Comparison of ENCODE assay signal across 10 mouse cellular contexts in genomic region chr2:157974604-157975501, GRCm38 (mm10). TPM values are rescaled to one million over a fixed set of nuclear protein-coding genes. Genes with fewer than 3 reads are reported as not detected.
DNase-seq lines count a peak whose midpoint lies in the region; ATAC-seq lines count a peak whose summit lies in the region.
"Had no signal": no experiment of that assay in that cellular context is flagged by ENCODE, and none has a peak within 500 bp of the region (broad histone marks: within the 10 kb centered on the region; RNA-seq: fewer than 3 reads in every experiment).

No protein-coding gene starts in this region.

- intact Hi-C loops in left cerebral cortex, postnatal 14 days (cut with DNase I), result no loop called here

- H3K9ac ChIP-seq in heart, embryonic 13.5 days, result no peak overlapping the region
- peak overlapping the region; percentile 35 for H3K9ac ChIP-seq in forebrain, embryonic 13.5 days
- H3K9ac ChIP-seq in limb, embryonic 11.5 days (ENCODE audit: low read length), result peak overlapping the region; percentile 22; the same call in 1 of the 2 replicates
- H3K9ac ChIP-seq in neural tube, embryonic 14.5 days (replicated peaks; ENCODE audit: low read depth, low read length), result peak overlapping the region; percentile 34
- H3K9ac ChIP-seq: lung, embryonic 15.5 days had no signal

- H3K27ac ChIP-seq in heart, embryonic 13.5 days (replicated peaks), result no peak overlapping the region
- peak overlapping the region; percentile 68 for H3K27ac ChIP-seq in forebrain, embryonic 13.5 days
- H3K27ac ChIP-seq in limb, embryonic 11.5 days (replicated peaks; ENCODE audit: low read depth, low read length), result no peak overlapping the region
- H3K27ac ChIP-seq in neural tube, embryonic 14.5 days (ENCODE audit: low read depth, low read length), result peak overlapping the region; percentile 83
- H3K27ac ChIP-seq: lung, embryonic 15.5 days had no signal

- H3K4me1 ChIP-seq in heart, embryonic 13.5 days, result peaks cover 15% of the 10 kb centered on the region
- H3K4me1 ChIP-seq in forebrain, embryonic 13.5 days, result peaks cover 24% of the 10 kb centered on the region
- peaks cover 18% of the 10 kb centered on the region for H3K4me1 ChIP-seq in limb, embryonic 11.5 days (ENCODE audit: control insufficient read depth, insufficient read depth, low read length)
- peaks cover 17% of the 10 kb centered on the region for H3K4me1 ChIP-seq in neural tube, embryonic 14.5 days (ENCODE audit: control insufficient read depth, insufficient read depth, low read length)

- WGBS in heart, embryonic 13.5 days, result 4% methylated on average over 23 of the region's 23 CpGs
- WGBS in forebrain, embryonic 13.5 days, result 2% methylated on average over 23 of the region's 23 CpGs
- 3% methylated on average over 23 of the region's 23 CpGs for WGBS in limb, embryonic 11.5 days
- 2% methylated on average over 23 of the region's 23 CpGs for WGBS in neural tube, embryonic 14.5 days

- no peak overlapping the region for H3K4me3 ChIP-seq in heart, embryonic 13.5 days
- peak overlapping the region; percentile 9 for H3K4me3 ChIP-seq in forebrain, embryonic 13.5 days
- peak overlapping the region; percentile 6; the same call in 1 of the 2 replicates for H3K4me3 ChIP-seq in limb, embryonic 11.5 days (ENCODE audit: low read depth, low read length)
- no peak overlapping the region for H3K4me3 ChIP-seq in neural tube, embryonic 14.5 days (ENCODE audit: low read depth, low read length)
- H3K4me3 ChIP-seq: lung, embryonic 15.5 days had no signal

- H3K27me3 ChIP-seq in heart, embryonic 13.5 days (replicated peaks), result peaks cover 42% of the 10 kb centered on the region
- peaks cover 32% of the 10 kb centered on the region for H3K27me3 ChIP-seq in forebrain, embryonic 13.5 days
- H3K27me3 ChIP-seq in limb, embryonic 11.5 days (ENCODE audit: control insufficient read depth, insufficient read depth, low read length), result 0 out of 2 replicates have a peak, but pooled peaks cover 2% of the 10 kb centered on the region
- no peaks in the 10 kb centered on the region for H3K27me3 ChIP-seq in neural tube, embryonic 14.5 days (ENCODE audit: control insufficient read depth, insufficient read depth, low read length)

- no peak for ATAC-seq in heart, embryonic 13.5 days (ENCODE audit: extremely low read depth, insufficient number of reproducible peaks, low FRiP score, low TSS enrichment)
- ATAC-seq in forebrain, embryonic 13.5 days, result peak; percentile 61; the same call in 1 of the 2 replicates
- ATAC-seq in limb, embryonic 11.5 days (ENCODE audit: insufficient number of reproducible peaks, low FRiP score, low TSS enrichment, low read depth), result peak; percentile 31; the same call in 1 of the 2 replicates
- peak; percentile 85 for ATAC-seq in neural tube, embryonic 14.5 days (ENCODE audit: low read depth)

- no peaks in the 10 kb centered on the region for H3K36me3 ChIP-seq in heart, embryonic 13.5 days
- no peaks in the 10 kb centered on the region for H3K36me3 ChIP-seq in forebrain, embryonic 13.5 days (ENCODE audit: poor library complexity, severe bottlenecking)
- no peaks in the 10 kb centered on the region for H3K36me3 ChIP-seq in limb, embryonic 11.5 days (ENCODE audit: control insufficient read depth, insufficient read depth, low read length)
- H3K36me3 ChIP-seq in neural tube, embryonic 14.5 days (ENCODE audit: control insufficient read depth, insufficient read depth, low read length), result no peaks in the 10 kb centered on the region
- H3K36me3 ChIP-seq: lung, embryonic 15.5 days had no signal

- peak overlapping the region; percentile 33 for H3K4me2 ChIP-seq in heart, embryonic 13.5 days
- peak overlapping the region; percentile 48 for H3K4me2 ChIP-seq in forebrain, embryonic 13.5 days
- peak overlapping the region; percentile 38 for H3K4me2 ChIP-seq in limb, embryonic 11.5 days (ENCODE audit: low read depth, severe bottlenecking)
- H3K4me2 ChIP-seq in neural tube, embryonic 14.5 days (ENCODE audit: low read depth, low read length), result peak overlapping the region; percentile 21; the same call in 1 of the 2 replicates
- H3K4me2 ChIP-seq: lung, embryonic 15.5 days had no signal

- no peaks in the 10 kb centered on the region for H3K9me3 ChIP-seq in heart, embryonic 13.5 days
- H3K9me3 ChIP-seq in forebrain, embryonic 13.5 days (replicated peaks), result no peaks in the 10 kb centered on the region
- no peaks in the 10 kb centered on the region for H3K9me3 ChIP-seq in limb, embryonic 11.5 days (ENCODE audit: control insufficient read depth, low read length)
- no peaks in the 10 kb centered on the region for H3K9me3 ChIP-seq in neural tube, embryonic 14.5 days (ENCODE audit: control insufficient read depth, low read length)
- H3K9me3 ChIP-seq: lung, embryonic 15.5 days had no signal

- no peak for DNase-seq in heart, adult 11 months
- DNase-seq in limb, embryonic 11.5 days (ENCODE audit: low spot score), result peak; percentile 51
- DNase-seq in frontal cortex, postnatal 14 days (ENCODE audit: low spot score in 2 of 2), result no peak
- no peak for DNase-seq in adrenal gland, postnatal 4 days (ENCODE audit: low spot score in 2 of 2)
- DNase-seq in left cerebral cortex, postnatal 14 days (ENCODE audit: low spot score in 2 of 2), result no peak
- DNase-seq: layer of hippocampus, adult 9-11 months had no signal

RNA-seq across cellular contexts. Expression of gene Tti1, which starts 53.4 kb away (rescaled TPM):
- polyA plus RNA-seq in heart, embryonic 13.5 days (2015; fragmentation: Nextera tagmentation; extraction: Ambion mirVana), result 22.1 and 24.5 TPM in 2 replicates
- 21.0 and 25.9 TPM in 2 replicates for polyA plus RNA-seq in forebrain, embryonic 13.5 days (2015; fragmentation: Nextera tagmentation; extraction: Ambion mirVana)
- polyA plus RNA-seq in limb, embryonic 11.5 days (2014; fragmentation: Nextera tagmentation; extraction: Ambion mirVana), result 32.4 and 33.5 TPM in 2 replicates
- 13.8 and 16.9 TPM in 2 replicates for polyA plus RNA-seq in neural tube, embryonic 14.5 days (2014; fragmentation: Nextera tagmentation; extraction: Ambion mirVana)
- total RNA-seq in adrenal gland, postnatal 4 days (2021), result 10 to 100 TPM; 26.9 to 27.7 TPM
- 10 to 100 TPM; 16.9 to 19.8 TPM for total RNA-seq in left cerebral cortex, postnatal 14 days (2021)

RNA-seq across cellular contexts. Expression of gene Rprd1b, which starts 53.4 kb away (rescaled TPM):
- polyA plus RNA-seq in heart, embryonic 13.5 days (2015; fragmentation: Nextera tagmentation; extraction: Ambion mirVana), result 26.7 and 27.4 TPM in 2 replicates
- 51.3 and 54.2 TPM in 2 replicates for polyA plus RNA-seq in forebrain, embryonic 13.5 days (2015; fragmentation: Nextera tagmentation; extraction: Ambion mirVana)
- polyA plus RNA-seq in limb, embryonic 11.5 days (2014; fragmentation: Nextera tagmentation; extraction: Ambion mirVana), result 64.5 and 64.7 TPM in 2 replicates
- 34.4 and 38.6 TPM in 2 replicates for polyA plus RNA-seq in neural tube, embryonic 14.5 days (2014; fragmentation: Nextera tagmentation; extraction: Ambion mirVana)
- 10 to 100 TPM; 40.2 to 45.1 TPM for total RNA-seq in adrenal gland, postnatal 4 days (2021)
- total RNA-seq in left cerebral cortex, postnatal 14 days (2021), result 10 to 100 TPM; 27.7 to 36.4 TPM

Comparison
In these comparisons a context has a peak if more than half of its experiments do, and no peak if none do; other contexts are left out.
1. H3K27ac ChIP-seq: peak in forebrain, embryonic 13.5 days (single experiment) and neural tube, embryonic 14.5 days (single experiment); none in heart, embryonic 13.5 days (single experiment) and limb, embryonic 11.5 days (single experiment).
2. H3K4me3 ChIP-seq: peak in forebrain, embryonic 13.5 days (single experiment) and limb, embryonic 11.5 days (single experiment); none in heart, embryonic 13.5 days (single experiment) and neural tube, embryonic 14.5 days (single experiment).
3. Peak in every context shown above with its lines, with median percentiles within 50 percentile points of each other: H3K4me2 ChIP-seq.